Mouse (Mus musculus) testis, adult 2 months (tissue): ENCODE measurements around the gene Efnb3.

ENCODE experiments used
- CTCF ChIP-seq: fragments of 200-500 bp; IDR thresholded peaks from 2 replicates; pipeline ENCODE4 v1.5.1; 2012; ENCODE audit warnings: low read depth, mild to moderate bottlenecking, inconsistent platforms, low read length, moderate library complexity; ENCODE audit not compliant: control insufficient read depth, insufficient read depth, insufficient replicate concordance
- POLR2A ChIP-seq: fragments of 200-500 bp; IDR thresholded peaks from 2 replicates; pipeline ENCODE4 v1.6.1; 2012; ENCODE audit warnings: low read depth, mild to moderate bottlenecking, inconsistent platforms, low read length, moderate library complexity; ENCODE audit not compliant: control insufficient read depth

DNA sequence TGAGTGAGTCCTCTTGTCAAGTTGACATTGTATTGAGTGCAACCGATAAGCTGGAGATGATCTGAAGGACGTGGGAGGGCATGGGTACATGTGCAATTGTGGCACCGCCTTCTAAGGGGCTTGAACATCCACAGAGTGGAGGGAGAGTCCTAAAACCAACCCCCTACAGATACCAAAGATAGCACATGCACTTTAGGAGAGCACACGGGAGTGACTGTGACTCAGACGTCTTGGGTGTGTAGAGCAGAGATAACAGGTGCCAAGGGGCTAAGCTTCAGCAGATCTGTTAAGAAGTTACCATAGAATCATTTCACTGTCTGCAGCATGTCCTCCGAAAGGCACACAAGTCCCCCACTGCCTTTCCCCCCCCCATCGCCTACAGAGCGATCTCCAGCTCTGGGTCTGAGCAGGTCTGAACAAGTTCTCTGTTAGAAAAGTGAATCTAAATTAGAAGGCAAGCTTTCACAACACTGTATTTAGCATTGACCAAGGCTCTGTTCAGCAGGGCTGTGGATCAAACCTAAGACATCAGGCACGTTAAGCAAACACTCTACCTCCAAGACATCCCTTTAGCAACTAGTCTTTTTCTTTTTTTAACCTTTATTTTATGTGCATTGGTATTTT lies 38.4 kb downstream of the Efnb3 start:
- TF ChIP-seq CTCF, result no peak
- no peak for TF ChIP-seq POLR2A
